Mouse (Mus musculus): Measurements from ENCODE around the gene Ngb.

DNA sequence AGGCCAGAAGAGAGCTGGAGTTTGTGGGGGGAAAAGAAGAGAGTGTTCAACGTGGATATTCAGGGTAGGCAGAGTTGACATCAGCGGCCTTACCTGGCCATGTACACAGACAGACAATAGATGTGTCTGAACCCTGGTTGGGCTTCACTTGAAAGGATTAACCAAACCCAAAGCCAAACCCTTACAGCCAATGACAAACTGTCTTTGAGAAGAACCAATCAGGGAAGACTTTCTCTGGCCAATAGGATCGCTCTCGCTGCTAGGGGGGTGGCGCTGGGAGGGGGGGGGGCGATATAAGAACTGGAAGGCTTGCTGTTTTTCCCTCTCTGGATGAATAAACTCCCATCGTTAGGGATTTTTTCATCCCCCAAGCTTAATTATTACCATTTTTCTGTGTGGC lies 15.1 kb downstream of the Ngb start:
- TF ChIP-seq CTCF (conservative IDR thresholded peaks at IDR 0.05; ENCODE audit: low read length) (no peak), POU5F1 (IDR thresholded peaks at IDR 0.05; ENCODE audit: borderline replicate concordance, low read length) (no peak), NANOG (IDR thresholded peaks at IDR 0.05; ENCODE audit: borderline replicate concordance, low read length) (no peak)
